Mouse (Mus musculus) limb, embryonic 10.5 days (tissue): ENCODE data around the gene Anxa8. TPM values are rescaled to one million over a fixed set of nuclear protein-coding genes. Genes with fewer than 3 reads are reported as not detected.

Source experiments
- DNase-seq: peaks from one replicate; pipeline ENCODE4 v3.0.0-alpha.2; 2017; ENCODE audit warnings: low spot score
- H3K27ac ChIP-seq: fragments of 300-500 bp; sonication (generic); 2 replicates; pipeline ENCODE4 v1.5.1; 2016; ENCODE audit warnings: mild to moderate bottlenecking
- H3K27me3 ChIP-seq: fragments of 300-500 bp; sonication (generic); 2 replicates; pipeline ENCODE4 v1.6.1; 2016; ENCODE audit warnings: low read depth, mild to moderate bottlenecking; ENCODE audit not compliant: poor library complexity, severe bottlenecking
- H3K36me3 ChIP-seq: fragments of 300-500 bp; sonication (generic); 2 replicates; pipeline ENCODE4 v1.6.1; 2016; ENCODE audit warnings: mild to moderate bottlenecking, moderate library complexity
- H3K4me1 ChIP-seq: fragments of 300-500 bp; sonication (generic); 2 replicates; pipeline ENCODE4 v1.6.1; 2016
- H3K4me3 ChIP-seq: fragments of 300-500 bp; sonication (generic); 2 replicates; pipeline ENCODE4 v1.5.1; 2016; ENCODE audit warnings: mild to moderate bottlenecking, moderate library complexity
- H3K9me3 ChIP-seq: fragments of 300-500 bp; sonication (generic); replicated peaks from 2 replicates; pipeline ENCODE4 v1.6.1; 2016; ENCODE audit warnings: mild to moderate bottlenecking
- WGBS: fragments of 180-500 bp; shearing (Covaris S2); methylation state at CpG from one replicate; pipeline ENCODE4 v1.1.7; 2016; 5-methylcytosine and 5-hydroxymethylcytosine counted together
- polyA plus RNA-seq: library from polyadenylated mRNA; unstranded; fragments of >200 nt; fragmentation: Nextera tagmentation; extraction: Ambion mirVana; gene quantifications from 2 replicates; pipeline ENCODE4 v1.2.1, GENCODE M21; 2016

Gene Anxa8
- polyA plus RNA-seq, 1 experiment from 2014 or later, result 0.70 TPM

DNA sequence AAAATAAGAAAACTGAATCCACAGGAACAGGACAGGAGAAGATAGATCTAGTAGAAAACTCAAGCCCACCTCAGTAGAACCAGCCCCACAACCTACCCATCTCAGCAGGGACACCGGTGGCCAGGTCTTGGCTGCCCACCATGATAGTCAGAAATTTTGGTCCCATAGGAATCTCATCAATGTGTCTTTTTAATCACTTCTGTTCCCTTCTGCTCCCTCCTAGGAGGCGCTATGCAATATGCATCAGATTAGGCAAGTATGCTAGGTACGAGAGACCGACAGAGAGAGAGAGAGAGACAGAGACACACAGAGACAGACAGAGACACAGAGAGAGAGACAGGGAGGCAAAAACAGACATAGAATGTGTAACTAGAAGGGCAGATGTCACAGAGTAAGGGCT is 35.9 kb downstream of the Anxa8 start:
- H3K27me3 ChIP-seq, result no peaks in the 10 kb centered on the region
- no peaks in the 10 kb centered on the region for H3K4me1 ChIP-seq
- H3K27ac ChIP-seq, result no peak overlapping the region
- H3K9me3 ChIP-seq, result no peaks in the 10 kb centered on the region
- H3K4me3 ChIP-seq, result no peak overlapping the region
- H3K36me3 ChIP-seq, result no peaks in the 10 kb centered on the region
- WGBS, result 96% methylated on average over 4 of the region's 4 CpGs
- DNase-seq, result no peak

DNA sequence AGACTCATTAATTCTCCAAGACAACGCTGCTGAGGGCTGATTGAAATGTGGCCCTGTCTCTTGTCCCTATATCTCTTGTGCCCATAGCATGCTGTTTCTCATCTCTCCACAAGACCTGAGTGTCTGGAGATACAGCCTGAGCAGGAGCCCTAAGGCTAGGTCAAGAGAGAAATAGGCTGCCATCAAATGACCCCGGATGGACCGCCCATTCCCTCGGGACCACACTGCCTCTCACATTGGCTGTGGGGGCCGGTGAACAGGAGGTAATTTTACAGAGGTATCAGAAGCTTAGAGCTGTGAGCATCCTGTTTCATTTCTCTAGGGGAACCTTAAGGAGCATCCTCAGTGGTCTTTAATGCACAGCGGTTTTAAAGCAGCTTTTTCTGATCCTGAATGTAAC is 45.4 kb downstream of the Anxa8 start:
- no peaks in the 10 kb centered on the region for H3K36me3 ChIP-seq
- no peak overlapping the region for H3K4me3 ChIP-seq
- no peak for DNase-seq
- no peak overlapping the region for H3K27ac ChIP-seq
- whole genome bisulfite sequencing, result 75% methylated on average over 6 of the region's 6 CpGs
- H3K27me3 ChIP-seq, result no peaks in the 10 kb centered on the region
- H3K9me3 ChIP-seq, result no peaks in the 10 kb centered on the region
- H3K4me1 ChIP-seq, result no peaks in the 10 kb centered on the region

DNA sequence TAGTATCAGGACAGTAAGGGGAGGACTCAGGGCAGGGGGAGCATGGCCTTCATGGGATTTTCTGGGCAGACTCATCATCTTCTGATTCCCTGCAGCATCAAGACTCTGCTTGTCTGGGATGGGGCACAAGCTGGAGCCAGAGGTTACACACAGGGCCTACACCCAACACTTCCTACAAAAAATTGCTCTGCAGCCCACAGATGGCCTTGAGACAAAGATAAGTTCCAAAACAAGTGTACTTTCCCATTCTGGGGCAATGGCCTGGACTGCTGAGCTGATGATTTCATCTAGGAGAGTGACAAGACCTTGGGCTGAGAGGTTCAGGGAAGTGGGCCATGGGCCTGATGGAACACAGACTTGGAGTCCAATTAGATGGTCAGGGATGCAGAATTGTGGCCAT is 49.6 kb downstream of the Anxa8 start:
- H3K27ac ChIP-seq, result no peak overlapping the region
- no peaks in the 10 kb centered on the region for H3K27me3 ChIP-seq
- no peaks in the 10 kb centered on the region for H3K36me3 ChIP-seq
- no peaks in the 10 kb centered on the region for H3K4me1 ChIP-seq
- DNase-seq, result no peak
- no peaks in the 10 kb centered on the region for H3K9me3 ChIP-seq
- H3K4me3 ChIP-seq, result no peak overlapping the region

DNA sequence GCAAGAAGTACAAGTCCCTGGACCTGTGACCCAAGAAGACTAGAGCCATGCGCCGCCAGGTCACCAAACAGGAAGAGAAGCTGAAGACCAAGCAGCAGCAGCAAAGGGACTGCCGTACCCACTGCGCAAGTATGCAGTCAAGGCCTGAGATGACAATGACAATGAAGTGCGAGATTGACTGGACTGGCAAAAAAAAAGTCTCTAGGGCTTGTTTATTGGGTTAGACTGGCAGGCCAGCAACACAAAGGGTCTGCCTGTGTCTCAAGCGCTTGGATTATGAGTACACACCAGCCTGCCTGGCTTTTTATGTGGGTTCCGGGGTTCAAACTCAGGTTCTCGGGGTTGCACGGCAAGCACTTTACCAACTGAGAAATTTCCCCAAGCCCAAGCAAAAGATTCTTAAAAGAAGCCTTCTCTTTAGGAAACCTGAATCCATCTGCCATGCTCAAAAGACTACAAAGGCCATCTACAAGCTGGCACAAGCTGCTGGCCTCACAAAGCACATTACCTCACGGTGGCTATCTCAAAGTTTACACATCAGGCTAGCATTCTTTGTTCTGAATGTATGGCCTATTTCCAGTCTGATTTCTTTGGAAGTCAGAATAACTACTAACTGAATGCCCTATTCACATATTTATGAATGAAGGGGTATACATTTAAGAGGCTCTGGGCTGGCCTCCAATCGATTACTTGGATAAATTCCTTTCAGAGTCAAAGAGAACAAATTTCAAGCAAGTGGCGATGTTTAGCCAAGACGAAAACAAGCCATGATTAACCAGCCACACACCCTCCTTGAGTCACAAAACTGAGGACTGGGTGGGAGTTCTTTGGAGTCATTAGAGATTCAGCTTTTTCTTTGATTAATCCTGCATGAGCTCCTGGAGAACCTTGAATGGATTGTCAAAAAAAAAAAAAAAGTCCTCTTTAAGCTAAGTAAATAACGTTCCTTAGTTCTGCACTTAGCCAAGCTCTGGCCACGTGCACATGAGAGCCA is 54.2 kb downstream of the Anxa8 start:
- 94% methylated on average over 15 of the region's 15 CpGs for WGBS
- Histone ChIP-seq H3K4me3 (no peak overlapping the region), H3K27me3 (no peaks in the 10 kb centered on the region), H3K4me1 (no peaks in the 10 kb centered on the region), H3K9me3 (no peaks in the 10 kb centered on the region), H3K27ac (no peak overlapping the region), H3K36me3 (no peaks in the 10 kb centered on the region)
- no peak for DNase-seq

DNA sequence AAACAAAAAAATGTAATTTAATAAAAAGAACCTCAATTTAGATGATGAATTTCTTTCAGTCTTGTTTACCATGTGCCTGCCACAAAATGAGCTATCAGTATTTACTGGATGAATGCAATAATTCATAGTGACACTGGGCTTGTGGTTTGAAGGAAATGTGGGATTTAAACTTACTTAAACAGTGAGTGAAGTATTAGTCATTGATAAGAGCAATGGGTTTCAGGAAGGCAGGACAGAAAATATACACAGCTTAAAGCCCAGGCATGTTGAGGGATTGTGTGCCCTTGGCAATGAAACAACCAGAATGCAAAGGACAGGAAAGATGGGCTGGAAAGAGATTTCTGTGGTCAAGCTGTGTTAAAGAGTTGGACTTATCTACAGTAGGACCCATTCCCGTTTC is 56.5 kb downstream of the Anxa8 start:
- DNase-seq, result no peak
- no peaks in the 10 kb centered on the region for H3K36me3 ChIP-seq
- H3K4me3 ChIP-seq, result no peak overlapping the region
- no peak overlapping the region for H3K27ac ChIP-seq
- H3K4me1 ChIP-seq, result no peaks in the 10 kb centered on the region
- H3K27me3 ChIP-seq, result no peaks in the 10 kb centered on the region
- WGBS, result 82% methylated on average over 1 of the region's 1 CpGs
- no peaks in the 10 kb centered on the region for H3K9me3 ChIP-seq

DNA sequence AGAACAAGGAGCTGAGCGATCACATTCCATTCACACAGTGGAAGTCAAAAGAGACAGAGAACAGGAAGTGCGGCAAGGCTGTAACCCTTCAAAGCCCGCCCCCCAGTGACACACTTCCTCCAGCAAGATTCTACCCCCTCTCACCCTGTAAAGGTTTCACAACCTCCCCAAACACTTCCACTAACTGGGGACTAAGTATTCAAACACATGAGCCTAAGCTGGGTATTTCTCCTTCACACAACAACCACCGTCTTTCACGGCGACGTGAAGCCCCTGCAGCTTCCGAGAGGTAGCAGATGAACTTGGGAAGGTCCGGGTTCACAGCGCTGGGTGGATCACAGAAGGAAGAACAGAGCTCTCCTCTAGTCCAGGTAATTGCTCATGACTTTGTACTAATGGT is 57.1 kb downstream of the Anxa8 start:
- 92% methylated on average over 10 of the region's 10 CpGs for WGBS
- H3K27ac ChIP-seq, result no peak overlapping the region
- no peak overlapping the region for H3K4me3 ChIP-seq
- H3K4me1 ChIP-seq, result no peaks in the 10 kb centered on the region
- H3K36me3 ChIP-seq, result no peaks in the 10 kb centered on the region
- no peak for DNase-seq
- H3K27me3 ChIP-seq, result no peaks in the 10 kb centered on the region
- no peaks in the 10 kb centered on the region for H3K9me3 ChIP-seq

Other genes starting within 250 kb of the Anxa8 start
- 1.1 and 2.8 TPM in 2 replicates for gene Gdf10, start 162.4 kb upstream of the Anxa8 start, polyA plus RNA-seq
- gene Gdf2, start 144.9 kb upstream of the Anxa8 start, polyA plus RNA-seq, result 0.09 TPM in 1 of 2 replicates, not detected in the other
- not detected in 2 replicates for gene Rbp3, start 132.0 kb upstream of the Anxa8 start, polyA plus RNA-seq
- 0.04 and 0.08 TPM in 2 replicates for gene Zfp488, start 107.2 kb upstream of the Anxa8 start, polyA plus RNA-seq
- gene Gm30083, start 70.8 kb upstream of the Anxa8 start, polyA plus RNA-seq, result not detected in 2 replicates
- gene Gm5460, start 69.2 kb upstream of the Anxa8 start, polyA plus RNA-seq, result not detected in 2 replicates
- not detected in 2 replicates for gene Antxrl, start 33.3 kb upstream of the Anxa8 start, polyA plus RNA-seq
- gene A630023A22Rik, start 16.8 kb downstream of the Anxa8 start, polyA plus RNA-seq, result not detected in 2 replicates
- gene Npy4r, start 66.5 kb downstream of the Anxa8 start, polyA plus RNA-seq, result not detected in 2 replicates
- 0.43 TPM in 2 replicates for gene Gprin2, start 115.7 kb downstream of the Anxa8 start, polyA plus RNA-seq
- gene Syt15, start 133.6 kb downstream of the Anxa8 start, polyA plus RNA-seq, result 0.05 TPM in 1 of 2 replicates, not detected in the other
- 9.6 and 10.0 TPM in 2 replicates for gene Shld2, start 224.5 kb downstream of the Anxa8 start, polyA plus RNA-seq
- gene Glud1, start 224.7 kb downstream of the Anxa8 start, polyA plus RNA-seq, result 67.6 and 74.6 TPM in 2 replicates